Mouse (Mus musculus) adrenal gland, adult (tissue): ENCODE measurements around the gene Itprip.

Experiments used
- DNase-seq, 2 experiments: peaks; one replicate each; pipeline ENCODE4 v3.0.0; 2022 to 2023; ENCODE audit warnings: low spot score in 1 of 2; ENCODE audit not compliant: inconsistent age in 2 of 2

Itprip gene

DNA sequence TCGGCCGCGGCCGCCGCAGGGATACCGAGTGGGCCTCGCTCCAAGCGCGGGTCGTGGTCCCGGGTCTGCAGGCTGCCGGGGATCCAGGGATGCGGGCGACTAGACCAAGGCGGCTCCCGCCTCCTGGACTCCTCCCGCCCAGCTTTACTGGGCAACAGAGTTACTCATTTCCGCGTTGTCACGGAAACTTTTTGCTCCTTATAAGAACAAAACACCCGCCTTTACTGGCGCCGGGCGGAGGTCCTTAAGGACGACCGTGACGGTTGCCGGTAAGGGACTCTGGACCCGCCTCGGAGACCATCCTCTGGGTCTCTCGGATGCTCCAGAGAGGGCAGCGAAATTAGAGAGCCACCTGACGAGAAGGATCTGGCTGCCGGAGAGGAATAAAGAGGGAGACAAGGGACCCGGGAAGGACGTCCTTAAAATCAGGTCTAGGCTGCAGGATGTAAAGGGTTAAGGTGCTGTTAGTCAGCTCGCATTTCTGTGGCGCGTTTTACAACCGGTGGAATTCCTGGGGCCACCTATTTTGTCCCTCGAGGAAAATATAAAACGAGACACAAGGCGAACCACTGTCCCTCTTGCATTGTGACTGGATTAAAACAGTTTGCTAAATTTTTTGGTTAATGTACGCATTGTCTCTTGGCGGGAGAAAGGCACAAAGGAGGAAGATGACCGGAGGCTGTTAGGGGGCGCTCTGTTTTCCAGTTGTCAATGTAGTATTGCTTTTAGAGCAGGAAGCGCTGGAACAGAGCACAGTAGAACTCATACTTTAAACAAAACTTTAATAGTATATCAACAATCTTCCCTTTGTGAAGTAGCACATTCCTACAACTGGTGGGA, at the start of gene Itprip, which contains the start of gene Cfap43:
TSS of gene Itprip (minus strand) at position 174 of the 840 bp plus-strand sequence.
TSS of gene Cfap43 (minus strand) at position 162 of the 840 bp plus-strand sequence.
- DNase-seq, result peak; percentile 86 to 96

DNA sequence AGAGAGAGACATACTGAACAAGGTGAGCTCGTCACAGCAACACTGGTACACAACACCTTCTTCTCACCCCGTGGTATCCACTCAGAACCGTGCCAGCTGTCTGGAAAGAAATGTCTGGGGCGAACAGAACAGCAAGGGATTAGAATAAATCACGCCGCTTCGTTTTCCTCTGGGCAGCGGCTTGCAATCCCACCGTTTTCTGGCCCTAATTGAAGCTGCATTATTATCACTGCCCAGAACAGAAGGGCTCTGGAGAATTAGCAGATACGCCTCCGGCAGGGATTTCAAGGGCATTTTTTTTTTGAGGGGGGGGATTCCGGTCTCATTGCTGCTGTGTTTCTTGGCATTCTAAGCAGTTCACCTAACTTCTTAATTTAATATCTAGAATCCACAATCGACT, 39.1 kb upstream of the Itprip start:
- DNase-seq, result no peak

DNA sequence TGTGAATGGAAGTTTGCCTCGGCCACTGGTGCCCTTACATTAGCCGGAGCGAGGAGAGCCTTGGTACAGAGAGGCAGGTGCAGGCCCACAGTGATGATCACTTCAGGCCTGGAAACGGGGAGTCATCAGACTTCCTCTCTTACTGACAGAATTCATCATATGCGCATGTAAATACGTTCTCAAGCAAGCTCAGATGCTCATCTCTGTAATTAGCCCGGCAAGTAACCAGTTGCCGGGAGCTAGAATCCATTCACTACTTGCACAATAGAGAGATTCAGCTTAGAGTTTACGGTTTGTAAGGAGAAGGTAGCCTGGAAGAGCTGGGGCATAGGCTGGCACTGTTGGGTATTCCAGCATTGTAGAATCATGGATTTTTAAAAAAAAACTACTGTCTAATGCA, 34.1 kb upstream of the Itprip start:
- DNase-seq, result no peak

DNA sequence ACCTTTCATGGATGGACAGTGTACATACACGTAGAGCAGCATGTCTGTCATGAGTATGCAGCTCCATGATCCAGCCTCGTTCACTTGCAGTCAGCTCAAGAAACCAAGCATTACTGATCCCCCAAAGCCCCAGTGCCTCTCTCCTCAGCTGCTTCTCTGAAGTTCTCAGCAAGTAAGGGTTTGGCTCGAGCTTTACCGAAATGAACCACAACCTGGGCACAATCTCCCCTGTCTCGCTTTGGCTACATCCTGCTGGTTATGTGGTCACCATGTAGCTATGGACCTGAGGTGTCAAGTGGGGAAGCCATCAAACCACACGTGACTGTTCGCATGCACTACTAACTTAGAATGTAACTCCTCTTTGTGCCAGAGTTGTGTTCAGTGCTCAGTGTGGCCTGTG, 31.8 kb upstream of the Itprip start:
- DNase-seq, result no peak

DNA sequence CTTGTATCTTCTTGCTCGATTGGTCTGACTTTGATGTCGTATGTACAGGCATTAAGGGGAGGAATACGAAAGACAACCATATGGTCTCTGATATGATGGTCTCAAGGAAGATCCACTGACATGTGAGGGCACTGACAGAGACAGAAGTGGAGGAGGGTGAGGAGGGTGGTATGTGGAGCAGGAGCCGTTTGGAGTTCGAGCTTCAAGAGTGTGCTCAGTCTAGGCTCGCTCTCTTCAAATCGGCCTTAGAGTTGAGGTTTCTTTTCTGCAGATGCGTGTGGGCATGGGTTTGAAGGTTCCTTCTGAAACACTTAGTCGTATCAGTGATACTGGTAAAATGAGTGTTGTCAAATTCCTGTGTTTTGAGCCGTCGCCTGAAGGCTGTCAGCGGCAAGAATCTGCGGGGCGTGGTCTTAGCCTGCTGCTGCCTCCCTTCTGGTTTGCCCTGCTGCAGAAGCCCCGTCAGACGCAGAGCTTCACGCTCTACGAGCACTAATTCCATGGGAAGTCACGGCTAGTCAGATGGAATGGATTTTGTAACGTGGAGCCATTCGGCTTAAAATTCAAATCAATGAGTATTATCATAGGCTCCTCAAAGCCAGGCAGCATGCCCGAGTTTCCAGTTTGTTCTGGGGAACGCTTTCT, 27.8 kb upstream of the Itprip start:
- DNase-seq, result no peak

DNA sequence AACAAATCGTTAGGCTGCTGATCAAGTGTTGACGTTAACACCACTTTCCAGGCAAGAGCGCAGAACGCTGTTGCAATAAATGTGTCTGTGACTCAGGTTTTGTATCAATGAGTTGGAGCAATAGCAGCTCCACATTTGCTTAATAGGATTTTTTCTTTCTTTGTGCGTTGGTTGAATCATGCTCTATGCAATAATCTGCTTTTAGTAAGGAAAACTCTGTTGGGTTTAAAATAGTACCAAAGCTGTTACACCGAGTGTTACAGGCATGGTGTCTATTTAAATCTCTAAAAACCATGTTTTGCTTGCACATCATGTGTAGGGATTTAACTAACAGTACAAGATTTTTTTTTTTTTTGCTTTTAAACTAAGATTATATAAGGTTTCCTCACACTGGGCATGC, 20.3 kb upstream of the Itprip start:
- DNase-seq, result no peak

DNA sequence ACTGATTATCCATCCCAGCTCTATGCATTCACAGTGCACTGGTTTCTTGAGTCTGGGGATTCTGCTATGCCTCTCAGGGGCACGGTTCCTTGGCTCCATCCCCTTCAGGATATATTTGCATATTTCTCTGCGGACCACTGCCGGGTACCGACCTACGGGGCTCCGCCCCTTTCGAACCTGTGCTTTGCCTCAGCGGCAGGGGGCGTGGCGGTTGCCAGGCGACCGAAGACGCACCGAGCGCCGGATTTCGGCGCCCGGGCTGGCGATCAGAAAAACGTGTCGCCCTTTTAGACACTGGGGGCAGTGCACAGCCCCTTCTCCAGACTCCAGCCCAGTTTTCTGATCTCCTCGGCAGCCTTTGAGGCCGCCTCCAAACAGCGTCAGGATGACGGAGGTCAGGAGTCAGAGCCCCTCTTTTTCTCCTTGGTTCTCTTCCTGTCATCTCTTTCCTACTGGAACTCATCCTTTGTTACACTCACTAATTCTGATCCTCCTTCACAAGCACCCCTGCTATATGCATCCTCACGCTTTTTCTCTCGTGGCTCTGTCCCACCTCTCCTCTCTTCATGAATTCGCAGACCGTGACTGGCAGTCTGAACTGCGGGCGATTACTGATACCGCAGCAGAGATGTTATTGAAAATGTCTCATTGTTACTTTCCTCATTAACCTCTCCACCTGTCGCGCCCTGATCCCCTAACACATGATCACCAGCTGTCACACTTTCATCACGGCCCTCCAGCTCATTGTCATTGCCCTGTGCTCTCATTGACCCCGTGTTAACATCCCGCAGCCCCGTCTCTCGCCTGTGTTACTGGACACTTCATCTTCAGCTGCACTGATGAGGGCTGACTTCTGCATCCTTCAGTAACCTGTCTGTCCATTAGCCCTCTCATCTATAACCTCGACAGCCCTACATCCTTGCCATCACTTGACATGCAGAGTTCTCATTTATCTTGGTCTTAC, 18.6 kb upstream of the Itprip start, which contains the start of gene Cfap58:
TSS of gene Cfap58 (plus strand) at position 233 of the 964 bp plus-strand sequence.
- peak; percentile 39 to 68 for DNase-seq

DNA sequence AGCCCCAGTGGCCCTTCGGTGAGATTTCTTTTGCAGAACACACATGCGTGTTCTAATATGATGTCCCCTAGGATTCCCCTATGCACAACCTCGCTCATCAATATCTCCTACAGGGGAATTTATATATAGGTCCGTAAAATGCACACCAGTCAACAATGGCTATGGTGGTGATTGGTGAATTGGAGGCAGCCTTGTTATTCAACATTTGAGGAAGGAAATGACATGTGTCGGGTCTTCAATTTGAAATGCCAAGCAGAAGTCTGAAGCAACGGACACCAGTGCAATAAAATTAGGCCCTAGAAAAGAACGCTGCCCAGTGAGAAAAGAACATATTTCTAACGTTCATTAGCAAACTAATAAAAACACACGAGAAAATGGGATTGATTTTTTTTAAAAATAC, 17.8 kb upstream of the Itprip start:
- no peak for DNase-seq

DNA sequence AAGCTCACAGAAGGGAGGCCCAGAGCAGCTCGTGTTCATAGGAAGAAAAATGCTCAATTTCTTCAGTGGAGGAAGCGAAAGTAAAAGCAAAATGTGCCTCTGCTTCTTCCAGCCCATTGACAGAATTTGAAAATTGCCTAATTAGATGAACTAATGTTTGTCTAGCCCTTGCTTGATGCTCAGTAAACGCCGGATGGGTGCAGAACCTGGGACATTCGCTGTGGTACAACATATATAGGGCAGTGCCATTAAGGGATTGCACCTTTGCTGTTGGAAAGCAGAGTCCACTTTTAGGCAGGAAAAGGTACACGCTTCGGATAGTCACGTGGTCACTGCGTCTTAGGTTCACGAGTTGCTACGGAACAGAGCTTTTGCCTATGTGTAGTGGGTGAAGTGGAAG, 17.4 kb upstream of the Itprip start:
- DNase-seq, result no peak

DNA sequence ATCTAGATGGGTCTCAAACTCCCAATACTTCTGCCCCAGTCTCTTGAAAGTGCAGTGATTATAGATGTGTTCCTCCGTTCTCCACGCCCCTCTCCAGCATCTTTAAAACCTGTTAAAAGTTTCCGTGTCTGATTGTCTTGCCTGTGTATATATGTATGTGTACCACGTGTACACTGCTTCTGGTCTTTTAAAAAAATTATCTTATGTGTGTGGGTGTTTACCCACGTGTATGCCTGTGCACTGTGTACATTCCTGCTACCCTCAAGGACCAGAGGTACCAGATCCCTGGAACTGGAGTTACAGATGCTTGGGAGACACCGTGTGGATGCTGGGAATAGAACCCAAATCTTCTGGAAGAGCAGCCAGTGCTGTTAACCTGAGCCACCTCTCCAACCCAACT, 16.4 kb upstream of the Itprip start:
- no peak for DNase-seq

DNA sequence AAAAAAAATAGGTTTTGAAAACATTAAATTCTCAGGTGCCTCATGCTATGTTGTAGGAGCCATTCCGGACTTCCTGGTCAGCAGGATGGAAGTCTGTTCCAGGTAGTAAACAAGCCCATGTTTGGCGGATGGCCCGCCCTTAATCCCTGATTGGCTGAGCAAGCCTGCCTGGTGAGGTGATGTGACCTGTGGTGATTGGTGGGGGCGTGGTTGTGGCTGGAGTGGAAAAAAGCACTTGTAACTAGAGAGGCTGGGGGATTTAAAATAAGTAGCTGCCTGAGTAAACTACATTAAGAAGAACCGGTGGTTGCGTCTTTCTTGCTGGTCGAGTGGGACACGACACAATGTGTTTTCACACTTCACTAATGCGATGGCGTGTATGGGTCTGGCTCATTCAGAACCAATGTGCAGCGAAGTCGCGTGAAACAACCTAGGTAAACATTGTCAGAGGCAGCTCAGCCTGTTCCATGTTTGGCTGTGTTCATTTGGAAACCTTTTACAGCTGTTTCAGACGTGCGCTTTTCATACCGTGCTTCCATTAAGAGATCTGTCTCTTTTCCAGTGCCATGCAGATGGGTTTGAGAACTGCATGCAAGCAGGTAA, 15.6 kb upstream of the Itprip start:
- DNase-seq, result no peak

DNA sequence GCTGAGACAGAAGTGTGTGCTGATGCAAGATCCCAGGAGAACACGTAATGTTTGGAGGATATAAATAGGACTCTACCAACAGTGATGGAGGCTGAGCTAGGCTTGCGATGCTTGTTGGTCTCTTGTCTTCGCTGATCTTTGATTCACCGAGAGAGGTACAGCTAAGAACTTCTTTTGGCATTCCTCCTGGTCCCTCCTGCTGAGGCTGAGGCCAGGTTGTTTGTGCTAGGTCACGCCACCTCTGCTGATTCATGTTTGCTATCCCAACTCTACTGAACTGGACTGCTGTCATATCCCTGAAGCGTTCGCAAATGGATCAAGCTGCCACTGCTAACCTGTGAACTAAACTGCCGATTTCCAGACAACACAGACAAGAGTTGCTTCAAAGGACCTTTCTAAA, 15.0 kb upstream of the Itprip start:
- no peak for DNase-seq

DNA sequence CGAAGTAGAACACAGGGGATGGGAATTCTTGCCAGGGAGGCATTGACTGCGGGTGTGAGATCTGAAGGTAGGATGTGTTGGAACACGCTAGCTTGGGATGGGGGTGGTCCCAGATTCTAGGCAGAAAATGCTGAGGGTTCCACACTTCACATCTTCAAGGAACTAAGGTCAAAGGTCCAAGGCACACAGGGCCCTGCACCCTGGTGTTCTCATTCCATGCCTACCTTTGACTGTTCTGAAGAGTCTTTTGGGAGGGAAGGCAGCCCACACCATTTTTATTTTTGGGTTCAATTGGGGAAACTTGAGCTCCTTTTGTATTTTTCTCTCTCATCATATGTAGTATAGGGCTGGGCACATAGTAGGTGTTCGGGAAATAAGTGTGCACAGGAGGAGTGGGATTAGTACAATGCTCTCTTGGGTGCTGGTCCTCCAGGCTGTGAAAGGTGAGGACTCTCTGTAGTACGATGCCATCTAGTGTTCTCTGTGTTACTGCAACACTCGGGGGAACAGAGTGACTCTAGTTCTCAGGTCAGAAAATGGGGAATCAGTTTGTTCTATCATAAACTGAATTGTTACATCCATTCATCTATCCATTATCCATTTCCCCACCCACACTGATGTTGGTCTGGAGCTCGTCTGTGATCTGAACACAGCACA, 13.0 kb upstream of the Itprip start:
- DNase-seq, result peak in 1 of 2 experiments; percentile 76

DNA sequence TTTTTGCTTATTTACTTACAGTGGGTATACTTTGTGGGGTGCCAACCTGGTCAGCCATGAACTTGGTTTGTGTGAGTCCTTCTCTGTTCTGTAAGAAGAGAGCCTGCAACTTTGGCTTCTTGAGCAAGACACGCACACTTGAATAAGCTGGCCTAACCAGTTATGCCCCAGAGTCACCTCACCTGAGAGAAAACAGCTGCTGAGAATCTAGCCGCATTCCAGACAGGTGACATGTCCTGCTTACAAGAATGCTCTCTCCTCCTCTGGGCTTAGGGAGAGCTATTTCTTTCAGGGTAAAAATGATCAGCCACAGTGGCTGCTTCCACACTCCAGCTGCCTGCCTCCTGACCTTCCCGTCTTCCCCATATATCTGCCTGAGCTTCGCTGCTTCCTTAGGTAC, 9.9 kb upstream of the Itprip start:
- DNase-seq, result no peak

DNA sequence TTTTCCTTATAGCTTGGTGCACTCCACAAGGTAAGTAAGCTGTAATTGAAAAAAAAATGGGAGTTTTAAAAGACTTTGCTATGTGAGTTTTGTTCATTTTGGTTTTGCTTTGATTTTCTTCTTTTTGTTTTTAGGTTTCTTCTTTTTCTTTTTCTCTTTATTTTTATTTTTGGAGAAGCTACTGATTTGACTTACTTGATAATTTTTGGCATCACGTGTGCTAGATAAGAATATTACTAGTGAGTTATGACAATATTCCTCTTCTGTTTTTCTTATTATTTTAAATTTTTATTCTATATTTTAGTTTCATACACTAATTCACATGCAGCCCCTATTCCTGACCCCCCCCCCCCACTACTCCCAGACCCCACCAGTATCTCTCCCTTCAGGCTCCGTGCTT, 7.9 kb upstream of the Itprip start:
- DNase-seq, result no peak

DNA sequence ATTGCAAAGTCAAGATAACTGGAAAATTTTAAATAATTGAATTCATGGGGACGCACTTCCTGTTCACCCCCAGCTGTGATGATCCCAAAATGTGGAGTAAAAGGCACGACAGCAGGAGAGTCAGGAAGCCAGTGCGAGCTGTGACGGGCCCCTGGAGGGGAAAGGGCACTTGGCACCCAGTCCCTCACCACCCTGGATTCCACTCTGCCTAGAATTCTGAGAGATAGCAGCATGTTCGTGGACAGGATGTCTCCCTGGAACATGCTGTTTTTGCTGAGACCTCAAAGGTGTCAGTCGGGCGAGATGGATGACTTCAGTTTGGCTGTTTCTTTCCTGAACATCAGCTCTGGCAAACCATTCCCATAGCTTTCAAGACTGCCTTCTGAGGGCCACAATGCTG, 6.7 kb upstream of the Itprip start:
- DNase-seq, result peak; percentile 62 to 70

DNA sequence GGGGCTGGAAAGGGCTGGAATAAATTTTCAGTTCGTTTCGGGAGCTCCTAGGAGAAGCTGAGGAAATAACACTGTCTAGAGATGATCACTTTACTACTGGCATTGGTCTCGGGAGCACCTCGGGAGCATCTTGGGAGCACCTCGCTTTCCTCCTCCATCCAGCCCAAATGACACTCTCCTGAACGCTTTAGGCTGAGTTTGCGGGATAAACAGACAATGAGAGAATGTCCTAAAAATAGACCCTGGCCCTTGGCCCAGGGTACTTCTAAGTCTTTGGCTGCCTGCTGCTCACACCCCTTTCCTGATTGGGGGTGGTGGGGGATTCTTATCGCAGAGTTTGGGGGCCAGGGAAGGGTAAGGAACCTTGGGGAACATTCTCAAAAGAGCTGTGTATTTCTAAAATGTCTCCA, 872 bp upstream of the Itprip start:
- no peak for DNase-seq

DNA sequence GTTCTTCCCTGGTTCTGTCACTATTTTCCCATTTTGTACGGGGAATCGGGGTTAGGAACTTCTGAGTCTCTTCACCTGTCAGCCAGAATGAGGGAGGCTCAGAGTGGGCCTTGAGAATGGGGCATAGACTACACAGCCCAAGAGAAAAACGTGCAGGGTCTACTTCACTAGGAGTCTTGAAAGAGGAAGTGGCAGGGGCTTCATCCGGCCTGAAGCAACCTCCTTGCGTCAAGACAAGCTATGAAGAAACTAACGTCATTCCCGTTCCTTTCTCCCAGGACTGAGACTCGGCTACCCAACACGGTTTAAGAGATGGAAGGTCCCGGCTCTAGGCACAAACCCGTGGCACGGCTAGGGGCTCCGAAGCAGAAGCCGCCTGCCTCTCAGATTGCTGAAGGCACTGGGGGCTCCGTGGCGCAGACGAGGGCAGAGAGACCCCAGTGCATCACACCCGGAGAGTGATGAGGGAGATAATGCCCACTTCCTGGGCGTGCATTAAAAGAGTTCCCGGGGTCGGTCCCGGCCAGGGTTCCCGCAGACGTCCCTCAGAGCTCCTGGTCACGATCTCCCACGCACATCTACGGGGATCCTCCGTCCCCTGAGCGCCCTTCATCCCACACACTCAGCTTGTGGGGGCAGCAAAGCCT, 521 bp downstream of the Itprip start:
- DNase-seq, result no peak

DNA sequence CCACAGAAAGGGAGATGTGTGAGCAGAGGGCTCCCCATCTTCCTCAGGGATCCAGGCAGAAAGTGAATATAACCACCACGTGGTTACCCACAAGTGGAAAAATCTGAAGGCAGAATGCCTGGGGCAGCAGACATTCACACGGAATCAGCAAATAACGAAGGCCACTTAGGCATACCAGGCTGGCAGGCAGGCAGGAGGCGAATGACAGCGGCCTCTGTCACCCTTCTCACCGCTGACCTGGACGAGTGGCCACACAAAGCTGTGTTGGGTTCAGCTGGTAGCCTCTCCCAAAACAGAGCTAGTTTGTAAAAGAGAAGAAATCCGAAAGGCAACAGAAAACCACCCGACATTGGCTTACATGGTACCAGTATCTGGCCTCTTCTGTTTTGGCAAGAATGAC, 1.1 kb downstream of the Itprip start:
- DNase-seq, result peak in 1 of 2 experiments; percentile 66

DNA sequence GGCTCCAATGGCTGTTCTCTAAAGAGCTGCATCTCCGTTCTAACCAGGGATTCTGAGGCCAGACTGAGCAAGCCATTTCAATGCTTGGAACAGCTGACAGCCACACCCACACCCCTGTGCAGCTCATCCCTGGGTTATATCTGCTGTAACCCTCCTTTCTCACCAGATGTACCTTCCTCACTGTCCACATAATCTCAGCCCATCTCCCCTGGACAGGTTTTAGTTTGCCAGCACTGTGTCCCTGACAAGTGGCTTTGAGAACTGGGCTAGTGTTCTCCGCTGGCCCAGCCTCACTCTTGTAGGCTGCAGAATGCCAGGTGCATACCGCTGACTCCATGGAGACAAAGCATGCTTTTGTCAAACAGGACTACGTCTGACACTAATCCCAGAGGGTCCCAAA, 1.7 kb downstream of the Itprip start:
- DNase-seq, result no peak
